Mouse (Mus musculus): ENCODE data around the gene St3gal6.

Gene St3gal6

GRCm38 (mm10) chr16:58520457-58520856 is 3.6 kb downstream of the St3gal6 start:
- DNase-seq: no peak

GRCm38 (mm10) chr16:58519650-58520073 is 4.4 kb downstream of the St3gal6 start:
- no peak for DNase-seq

- no peak for DNase-seq
Measured at GRCm38 (mm10) chr16:58516960-58517798, 6.9 kb downstream of the St3gal6 start.

GRCm38 (mm10) chr16:58516161-58516560 is 7.9 kb downstream of the St3gal6 start:
- no peak for DNase-seq

GRCm38 (mm10) chr16:58514565-58514964 is 9.5 kb downstream of the St3gal6 start:
- no peak for DNase-seq

GRCm38 (mm10) chr16:58513755-58514154 is 10.3 kb downstream of the St3gal6 start:
- no peak for DNase-seq

GRCm38 (mm10) chr16:58512887-58513286 is 11.2 kb downstream of the St3gal6 start:
- no peak for DNase-seq

GRCm38 (mm10) chr16:58512181-58512761 is 11.8 kb downstream of the St3gal6 start:
- no peak for DNase-seq

GRCm38 (mm10) chr16:58504945-58505344 is 19.1 kb downstream of the St3gal6 start:
- DNase-seq: no peak

GRCm38 (mm10) chr16:58502566-58502965 is 21.5 kb downstream of the St3gal6 start:
- DNase-seq: no peak

- no peak for DNase-seq
Measured at GRCm38 (mm10) chr16:58501760-58502301, 22.2 kb downstream of the St3gal6 start.

- DNase-seq: no peak
Measured at GRCm38 (mm10) chr16:58499650-58500049, 24.4 kb downstream of the St3gal6 start.

- no peak for DNase-seq
Measured at GRCm38 (mm10) chr16:58499172-58499584, 24.9 kb downstream of the St3gal6 start.

- DNase-seq: no peak
Measured at GRCm38 (mm10) chr16:58497886-58498713, 25.9 kb downstream of the St3gal6 start.

- no peak for DNase-seq
Measured at GRCm38 (mm10) chr16:58496791-58497190, 27.3 kb downstream of the St3gal6 start.

- DNase-seq: no peak
Measured at GRCm38 (mm10) chr16:58487861-58488260, 36.2 kb downstream of the St3gal6 start.

GRCm38 (mm10) chr16:58482296-58482695 is 41.7 kb downstream of the St3gal6 start:
- no peak for DNase-seq

- DNase-seq: no peak
Measured at GRCm38 (mm10) chr16:58481906-58482270, 42.2 kb downstream of the St3gal6 start.

- DNase-seq: no peak
Measured at GRCm38 (mm10) chr16:58481219-58481905, 42.7 kb downstream of the St3gal6 start.

GRCm38 (mm10) chr16:58479898-58480448 is 44.1 kb downstream of the St3gal6 start:
- DNase-seq: no peak

- no peak for DNase-seq
Measured at GRCm38 (mm10) chr16:58476363-58476762, 47.7 kb downstream of the St3gal6 start.

- no peak for DNase-seq
Measured at GRCm38 (mm10) chr16:58475544-58476154, 48.4 kb downstream of the St3gal6 start.

Measured in right cerebral cortex, postnatal 25 days (tissue).